Mouse (Mus musculus) bone marrow, adult 2 months (tissue): ENCODE measurements around the gene Ryr1. TPM values are rescaled to one million over a fixed set of nuclear protein-coding genes. Genes with fewer than 3 reads are reported as not detected.
A peak's percentile ranks its signal among the peaks of the same experiment; 100 is the strongest.

Source experiments
- H3K27ac ChIP-seq: fragments of 200-500 bp; 2 replicates; pipeline ENCODE4 v1.5.1; 2012; ENCODE audit warnings: low read depth, mild to moderate bottlenecking, control low read depth, inconsistent platforms, low read length; ENCODE audit not compliant: control insufficient read depth, poor library complexity, insufficient read depth
- H3K4me1 ChIP-seq: fragments of 200-500 bp; 2 replicates; pipeline ENCODE4 v1.6.1; 2011; ENCODE audit warnings: low read length; ENCODE audit not compliant: control insufficient read depth, insufficient read depth
- H3K4me3 ChIP-seq: fragments of 200-500 bp; replicated peaks from 2 replicates; pipeline ENCODE3; 2011; ENCODE audit warnings: mild to moderate bottlenecking, low read depth, low read length, control low read depth; ENCODE audit not compliant: control insufficient read depth
- CTCF ChIP-seq: fragments of 200-500 bp; IDR thresholded peaks from 2 replicates; pipeline ENCODE4 v1.5.1; 2011; ENCODE audit warnings: low read length, control low read depth; ENCODE audit not compliant: control insufficient read depth, insufficient read depth
- POLR2A ChIP-seq: fragments of 200-500 bp; IDR thresholded peaks from 2 replicates; pipeline ENCODE4 v1.6.1; 2011; ENCODE audit warnings: low read depth, mild to moderate bottlenecking, control low read depth, low read length, borderline replicate concordance; ENCODE audit not compliant: control insufficient read depth
- WGBS: fragments of 180-500 bp; shearing (Covaris S2); methylation state at CpG from one replicate; pipeline ENCODE4 v1.1.7; 2018; 5-methylcytosine and 5-hydroxymethylcytosine counted together
- polyA plus RNA-seq: library from polyadenylated mRNA; stranded (reverse); fragments of >200 nt; gene quantifications from 2 replicates; pipeline ENCODE4 v1.2.4, GENCODE M21; 2011; ENCODE audit warnings: low replicate concordance; ENCODE audit not compliant: missing spikeins, insufficient read depth, insufficient read length

Gene Ryr1
- polyA plus RNA-seq, 1 experiment: 2.7 TPM

DNA sequence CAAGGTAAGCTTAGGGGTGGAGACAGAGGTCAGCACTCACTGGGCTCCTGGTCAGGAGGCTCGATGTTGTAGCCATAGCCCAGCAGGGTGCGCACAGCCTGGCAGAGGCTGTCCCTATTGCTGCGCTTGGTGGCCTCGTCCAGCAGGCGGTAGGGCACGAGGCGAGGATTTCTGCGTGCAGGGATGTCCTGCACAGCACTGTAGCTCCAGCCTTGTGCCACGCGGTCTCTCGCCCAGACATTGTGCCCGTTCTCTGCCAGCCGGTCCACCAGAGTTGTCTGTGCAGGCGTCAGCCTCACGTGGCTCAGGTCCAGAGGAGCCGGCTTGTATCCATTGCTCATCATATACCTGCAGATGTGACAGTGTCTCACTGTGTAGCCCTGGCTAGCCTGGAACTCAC is 27.8 kb downstream of the Ryr1 start:
- no peak for TF ChIP-seq POLR2A
- no peak for TF ChIP-seq CTCF
- H3K4me1 ChIP-seq: no peaks in the 10 kb centered on the region
- H3K27ac ChIP-seq: no peak overlapping the region
- WGBS: 87% methylated on average over 16 of the region's 16 CpGs
- no peak overlapping the region for H3K4me3 ChIP-seq

DNA sequence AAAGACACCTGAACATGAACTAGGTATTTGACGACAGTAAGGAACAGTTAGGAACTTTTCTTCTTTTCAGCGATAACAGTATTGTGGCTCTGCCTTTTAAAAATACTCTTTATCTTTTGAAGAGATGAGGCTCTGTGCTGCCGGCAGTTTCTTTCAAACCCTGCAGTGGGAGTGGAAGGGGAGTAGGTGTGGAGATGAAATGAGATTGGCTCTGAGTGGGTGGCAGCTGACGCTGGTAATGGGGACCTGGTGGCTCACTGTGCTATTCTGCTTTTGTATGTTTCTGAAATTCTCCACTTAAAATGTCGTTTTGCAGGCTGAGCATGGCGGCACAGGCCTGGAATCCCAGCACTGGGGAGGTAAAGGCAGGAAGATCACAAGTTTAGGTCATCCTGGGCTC is 36.2 kb downstream of the Ryr1 start:
- TF ChIP-seq POLR2A (no peak), CTCF (no peak)
- WGBS: 70% methylated on average over 6 of the region's 6 CpGs
- Histone ChIP-seq H3K4me3 (no peak overlapping the region), H3K4me1 (no peaks in the 10 kb centered on the region; the same call in none of the 2 replicates), H3K27ac (no peak overlapping the region)

DNA sequence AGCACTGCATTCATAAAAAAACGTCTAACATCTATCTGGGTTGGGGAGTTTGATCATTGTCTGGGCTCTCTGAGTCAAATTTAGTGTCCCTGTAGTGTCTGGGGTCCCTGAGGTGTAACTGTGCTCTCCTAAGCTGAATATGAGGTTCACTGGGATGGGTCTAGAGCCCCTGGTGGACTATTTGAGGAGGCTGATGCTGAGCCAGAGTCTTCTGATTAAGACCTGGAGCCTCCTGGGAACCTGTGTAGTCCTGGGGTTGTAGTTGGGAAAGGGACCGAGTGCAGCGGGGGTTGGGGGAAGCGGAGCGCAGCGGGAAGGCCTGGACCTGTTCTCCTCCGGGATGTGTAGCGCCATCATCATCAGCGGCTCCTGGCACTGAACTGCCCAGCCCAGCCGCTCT is 38.1 kb downstream of the Ryr1 start:
- H3K27ac ChIP-seq: no peak overlapping the region
- no peaks in the 10 kb centered on the region; the same call in none of the 2 replicates for H3K4me1 ChIP-seq
- TF ChIP-seq POLR2A (no peak), CTCF (no peak)
- no peak overlapping the region for H3K4me3 ChIP-seq
- WGBS: 85% methylated on average over 10 of the region's 10 CpGs

- no peak for TF ChIP-seq CTCF
- no peak for TF ChIP-seq POLR2A
- H3K27ac ChIP-seq: no peak overlapping the region
- 91% methylated on average over 30 of the region's 30 CpGs for whole genome bisulfite sequencing
- H3K4me1 ChIP-seq: no peaks in the 10 kb centered on the region; the same call in none of the 2 replicates
- no peak overlapping the region for H3K4me3 ChIP-seq
These were observed 39.0 kb downstream of the Ryr1 start for GRCm38 (mm10) chr7:29085981-29086380.

DNA sequence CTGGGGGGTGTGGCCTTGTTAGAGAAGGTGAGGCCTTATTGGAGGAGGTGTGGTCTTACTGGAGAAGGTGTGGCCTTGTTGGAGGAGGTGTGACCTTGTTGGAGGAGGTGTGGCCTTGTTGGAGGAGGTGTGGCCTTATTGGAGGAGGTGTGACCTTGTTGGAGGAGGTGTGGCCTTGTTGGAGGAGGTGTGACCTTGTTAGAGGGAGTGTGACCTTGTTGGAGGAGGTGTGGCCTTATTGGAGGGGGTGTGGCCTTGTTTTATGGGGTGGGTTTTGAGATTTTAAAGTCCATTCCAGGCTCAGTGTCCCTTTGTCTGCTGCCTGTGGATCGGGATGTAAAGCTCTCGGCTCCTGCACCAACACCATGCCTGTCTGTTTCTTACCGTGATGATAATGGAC is 40.6 kb downstream of the Ryr1 start:
- 89% methylated on average over 3 of the region's 3 CpGs for WGBS
- no peak for TF ChIP-seq POLR2A
- TF ChIP-seq CTCF: no peak
- no peak overlapping the region for H3K27ac ChIP-seq

GRCm38 (mm10) chr7:29079419-29079950 is 45.5 kb downstream of the Ryr1 start:
- no peaks in the 10 kb centered on the region for H3K4me1 ChIP-seq
- TF ChIP-seq POLR2A (no peak), CTCF (no peak)
- no peak overlapping the region for H3K4me3 ChIP-seq
- no peak overlapping the region for H3K27ac ChIP-seq
- WGBS: 76% methylated on average over 12 of the region's 12 CpGs

More for the DNA sequence above, 40.6 kb downstream of the Ryr1 start:
- H3K4me3 ChIP-seq: no peak overlapping the region
- no peaks in the 10 kb centered on the region; the same call in none of the 2 replicates for H3K4me1 ChIP-seq

DNA sequence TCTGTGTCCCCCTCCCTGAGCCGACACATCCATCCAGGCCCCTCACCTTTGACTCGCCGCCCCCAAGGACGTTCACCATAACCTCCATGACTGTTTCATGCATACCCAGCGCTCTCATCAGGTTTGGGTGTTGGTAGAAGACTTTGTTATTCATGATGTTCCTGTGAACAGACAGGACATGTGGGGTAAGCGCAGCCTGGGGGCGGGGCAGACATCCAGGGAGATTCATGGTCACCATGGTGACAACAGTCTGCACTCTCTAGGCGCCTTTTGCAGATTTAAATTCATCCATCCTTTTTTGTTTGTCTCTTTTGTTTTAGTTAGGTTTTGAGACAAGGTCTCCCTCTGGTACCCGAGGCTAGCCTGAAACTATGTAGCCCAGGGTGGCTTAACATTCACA is 48.0 kb downstream of the Ryr1 start:
- WGBS: 79% methylated on average over 9 of the region's 9 CpGs
- H3K4me1 ChIP-seq: no peaks in the 10 kb centered on the region
- TF ChIP-seq CTCF (no peak), POLR2A (no peak)

DNA sequence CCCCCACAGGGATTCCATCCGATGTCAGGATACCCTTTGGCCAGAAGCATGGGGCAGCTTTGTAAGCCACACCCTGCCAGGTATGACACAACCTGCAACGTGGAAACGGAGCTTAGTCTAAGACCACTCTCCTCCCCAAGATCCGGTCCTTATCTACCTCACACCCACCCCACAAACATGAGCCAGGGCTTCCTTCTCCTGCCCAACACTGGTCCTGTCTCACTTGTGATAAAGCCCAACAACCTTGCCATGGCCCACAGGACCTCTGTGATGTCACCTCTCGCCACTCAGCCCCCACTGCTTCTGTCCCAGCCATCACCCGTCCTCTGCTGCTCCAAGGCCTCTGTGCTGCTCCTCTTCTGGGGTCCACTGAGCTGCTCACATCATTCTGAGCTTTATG is 49.8 kb downstream of the Ryr1 start:
- Histone ChIP-seq H3K27ac (no peak overlapping the region), H3K4me1 (no peaks in the 10 kb centered on the region), H3K4me3 (no peak overlapping the region)
- WGBS: 53% methylated on average over 6 of the region's 6 CpGs
- TF ChIP-seq CTCF: no peak
- TF ChIP-seq POLR2A: no peak

More for the DNA sequence above, 48.0 kb downstream of the Ryr1 start:
- H3K27ac ChIP-seq: no peak overlapping the region
- H3K4me3 ChIP-seq: no peak overlapping the region

DNA sequence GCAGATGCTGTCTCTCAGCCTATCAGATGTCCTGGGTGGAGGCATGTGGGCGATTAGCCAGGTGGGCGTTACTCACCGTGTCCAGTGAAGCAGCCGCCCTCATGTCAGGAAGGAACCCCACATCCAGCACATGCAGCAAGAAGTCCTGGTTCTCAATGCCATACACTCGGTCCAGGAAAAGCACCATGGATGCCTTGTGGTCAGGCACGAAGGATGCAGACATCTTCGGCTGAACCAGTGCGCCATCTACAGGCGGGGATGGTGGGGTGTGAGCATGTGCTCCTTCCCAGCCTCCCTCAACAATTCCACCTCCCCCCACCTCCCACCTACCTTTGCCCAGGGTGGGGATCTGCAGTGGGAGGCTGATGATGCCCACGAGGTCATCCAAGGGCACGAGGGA is 52.3 kb downstream of the Ryr1 start:
- Histone ChIP-seq H3K4me1 (no peaks in the 10 kb centered on the region), H3K4me3 (no peak overlapping the region), H3K27ac (no peak overlapping the region)
- 43% methylated on average over 11 of the region's 11 CpGs for WGBS
- peak; percentile 52 for TF ChIP-seq CTCF
- no peak for TF ChIP-seq POLR2A

DNA sequence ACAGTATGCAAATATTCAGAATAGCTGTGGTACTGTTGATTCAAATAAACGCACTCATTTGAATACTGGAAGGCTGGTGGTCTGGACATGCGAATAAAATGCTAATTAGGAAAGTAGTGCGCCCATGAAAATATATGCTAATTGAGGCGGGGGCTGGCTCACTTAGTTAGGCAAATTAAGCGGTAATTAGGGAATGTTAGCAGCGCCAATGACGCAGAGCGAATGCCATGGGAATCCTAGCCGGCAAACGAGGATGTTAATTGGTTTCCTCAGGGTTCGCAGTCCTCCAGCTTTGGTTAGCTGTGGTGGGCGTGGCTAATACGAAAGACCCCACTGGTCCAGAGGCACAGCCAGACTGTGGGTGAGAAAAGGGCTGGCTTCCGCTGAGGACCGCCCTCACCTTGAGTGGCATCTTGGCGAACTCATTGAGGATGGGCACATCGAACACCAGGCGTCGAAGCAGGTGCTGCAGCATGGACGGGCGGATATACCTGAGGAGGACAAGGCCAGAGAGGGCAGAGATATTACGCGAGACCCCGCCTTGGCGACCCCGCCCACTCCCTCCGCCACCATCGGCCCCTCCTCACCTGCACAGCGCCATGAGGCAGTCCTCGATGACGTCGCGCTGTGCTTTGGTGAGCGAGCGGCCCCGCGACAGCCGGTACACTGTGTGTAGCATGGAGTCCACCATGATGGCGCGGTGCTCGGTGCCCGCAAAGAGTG is 53.6 kb downstream of the Ryr1 start:
- Histone ChIP-seq H3K27ac (no peak overlapping the region), H3K4me1 (no peaks in the 10 kb centered on the region), H3K4me3 (no peak overlapping the region)
- TF ChIP-seq POLR2A: no peak
- TF ChIP-seq CTCF: no peak
- 29% methylated on average over 42 of the region's 42 CpGs for WGBS
